Mouse (Mus musculus) neural tube, embryonic 15.5 days (tissue): ENCODE measurements around the gene Stab2. TPM values are rescaled to one million over a fixed set of nuclear protein-coding genes. Genes with fewer than 3 reads are reported as not detected.

ENCODE experiments used
- ATAC-seq: fragments of 200-750 bp; cut with Nextera tagmentation; 2 replicates; pipeline ENCODE4 v1.8.0; 2017; ENCODE audit warnings: mild to moderate bottlenecking, moderate TSS enrichment, moderate library complexity; ENCODE audit not compliant: low FRiP score
- H3K27ac ChIP-seq: fragments of 300-500 bp; sonication (generic); replicated peaks from 2 replicates; pipeline ENCODE4 v1.5.1; 2015; ENCODE audit warnings: mild to moderate bottlenecking, inconsistent platforms
- H3K27me3 ChIP-seq: fragments of 300-500 bp; sonication (generic); replicated peaks from 2 replicates; pipeline ENCODE4 v1.6.1; 2015; ENCODE audit warnings: inconsistent platforms
- H3K36me3 ChIP-seq: fragments of 300-500 bp; sonication (generic); 2 replicates; pipeline ENCODE4 v1.6.1; 2015; ENCODE audit warnings: inconsistent platforms
- H3K4me1 ChIP-seq: fragments of 300-500 bp; sonication (generic); 2 replicates; pipeline ENCODE4 v1.6.1; 2015; ENCODE audit warnings: inconsistent platforms
- H3K4me2 ChIP-seq: fragments of 300-500 bp; sonication (generic); 2 replicates; pipeline ENCODE4 v1.6.1; 2015; ENCODE audit warnings: inconsistent platforms, mild to moderate bottlenecking, moderate library complexity
- H3K4me3 ChIP-seq: fragments of 300-500 bp; sonication (generic); replicated peaks from 2 replicates; pipeline ENCODE4 v1.5.1; 2015; ENCODE audit warnings: mild to moderate bottlenecking, inconsistent platforms
- H3K9ac ChIP-seq: fragments of 300-500 bp; sonication (generic); replicated peaks from 2 replicates; pipeline ENCODE4 v1.6.1; 2015; ENCODE audit warnings: mild to moderate bottlenecking, inconsistent platforms
- H3K9me3 ChIP-seq: fragments of 300-500 bp; sonication (generic); replicated peaks from 2 replicates; pipeline ENCODE4 v1.6.1; 2016; ENCODE audit warnings: inconsistent platforms
- WGBS: fragments of 180-500 bp; shearing (Covaris S2); methylation state at CpG from one replicate; pipeline ENCODE4 v1.1.7; 2015; ENCODE audit warnings: mixed read lengths; 5-methylcytosine and 5-hydroxymethylcytosine counted together
- polyA plus RNA-seq: library from polyadenylated mRNA; unstranded; fragments of >200 nt; fragmentation: Nextera tagmentation; extraction: Ambion mirVana; gene quantifications from 2 replicates; pipeline ENCODE4 v1.2.1, GENCODE M21; 2015

Gene Stab2
- polyA plus RNA-seq, 1 experiment from 2014 or later = 0.33 TPM

GRCm38 (mm10) chr10:86849087-86849486 lies 158.7 kb downstream of the Stab2 start:
- no peaks in the 10 kb centered on the region for H3K36me3 ChIP-seq
- no peak overlapping the region for H3K9ac ChIP-seq
- no peak overlapping the region for H3K27ac ChIP-seq
- H3K4me1 ChIP-seq = no peaks in the 10 kb centered on the region
- ATAC-seq = no peak
- no peaks in the 10 kb centered on the region for H3K9me3 ChIP-seq
- H3K4me3 ChIP-seq = no peak overlapping the region
- 91% methylated on average over 4 of the region's 4 CpGs for WGBS
- H3K27me3 ChIP-seq = peaks cover 3% of the 10 kb centered on the region; the same call in 1 of the 2 replicates
- H3K4me2 ChIP-seq = no peak overlapping the region

DNA sequence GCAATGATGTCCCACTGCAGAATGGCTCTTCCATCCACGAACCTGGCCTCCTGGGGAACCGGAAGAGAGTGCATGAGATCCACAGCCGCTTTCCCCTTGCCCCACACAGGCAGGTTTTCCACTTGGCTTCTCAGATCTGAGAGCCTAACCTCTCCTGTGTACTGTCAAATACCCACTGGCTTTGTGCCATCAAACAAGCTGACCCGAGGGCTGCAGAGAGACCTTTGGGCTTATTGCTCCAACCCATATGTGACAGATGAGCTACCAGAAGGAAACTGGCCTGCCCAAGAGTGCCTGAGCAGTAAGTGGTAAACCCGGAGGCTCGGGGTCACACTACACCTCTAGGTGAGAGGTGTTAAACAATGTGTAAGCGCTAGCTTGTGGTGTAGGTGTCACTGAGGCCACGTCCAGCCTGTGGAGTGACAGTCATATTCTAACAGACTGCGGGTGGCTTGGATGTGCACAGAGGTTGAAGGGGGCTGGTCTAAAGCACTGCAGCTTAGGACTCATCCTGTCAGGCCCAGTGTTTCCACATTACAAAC lies 160.8 kb downstream of the Stab2 start:
- Histone ChIP-seq H3K36me3 (no peaks in the 10 kb centered on the region), H3K4me3 (no peak overlapping the region), H3K27ac (no peak overlapping the region), H3K9me3 (no peaks in the 10 kb centered on the region), H3K4me1 (no peaks in the 10 kb centered on the region), H3K4me2 (no peak overlapping the region), H3K9ac (no peak overlapping the region), H3K27me3 (peaks cover 3% of the 10 kb centered on the region; the same call in 1 of the 2 replicates)
- no peak for ATAC-seq
- 85% methylated on average over 9 of the region's 9 CpGs for WGBS

DNA sequence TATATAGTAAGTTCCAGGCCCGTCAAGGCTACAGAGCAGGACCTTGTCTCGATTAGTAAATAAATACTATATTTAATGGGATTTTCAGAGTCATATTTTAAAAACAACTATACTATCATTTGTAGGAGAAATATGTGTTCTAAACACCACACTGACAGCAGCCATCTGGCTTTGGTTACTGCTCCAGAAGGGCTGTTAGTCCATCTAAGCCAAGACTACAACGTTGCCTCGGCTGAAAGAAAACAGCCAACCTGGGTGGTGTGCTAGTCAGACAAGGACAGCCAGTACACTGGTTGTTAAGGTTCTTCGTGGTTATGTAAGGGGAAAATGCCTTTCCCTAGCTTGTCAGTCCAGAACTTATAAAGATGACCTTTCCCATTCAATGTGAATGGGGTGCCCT lies 165.2 kb downstream of the Stab2 start:
- H3K27me3 ChIP-seq = no peaks in the 10 kb centered on the region
- H3K4me3 ChIP-seq = no peak overlapping the region
- H3K27ac ChIP-seq = no peak overlapping the region
- 85% methylated on average over 5 of the region's 5 CpGs for WGBS
- no peak for ATAC-seq
- no peak overlapping the region for H3K4me2 ChIP-seq
- no peak overlapping the region for H3K9ac ChIP-seq
- no peaks in the 10 kb centered on the region for H3K9me3 ChIP-seq
- H3K4me1 ChIP-seq = no peaks in the 10 kb centered on the region
- no peaks in the 10 kb centered on the region for H3K36me3 ChIP-seq

GRCm38 (mm10) chr10:86838827-86839226 lies 169.0 kb downstream of the Stab2 start:
- H3K4me3 ChIP-seq = no peak overlapping the region
- no peaks in the 10 kb centered on the region for H3K4me1 ChIP-seq
- peaks cover 16% of the 10 kb centered on the region for H3K36me3 ChIP-seq
- H3K9ac ChIP-seq = no peak overlapping the region
- no peak overlapping the region for H3K4me2 ChIP-seq
- no peak for ATAC-seq
- 82% methylated on average over 6 of the region's 6 CpGs for WGBS
- H3K9me3 ChIP-seq = no peaks in the 10 kb centered on the region
- H3K27ac ChIP-seq = no peak overlapping the region
- H3K27me3 ChIP-seq = no peaks in the 10 kb centered on the region

DNA sequence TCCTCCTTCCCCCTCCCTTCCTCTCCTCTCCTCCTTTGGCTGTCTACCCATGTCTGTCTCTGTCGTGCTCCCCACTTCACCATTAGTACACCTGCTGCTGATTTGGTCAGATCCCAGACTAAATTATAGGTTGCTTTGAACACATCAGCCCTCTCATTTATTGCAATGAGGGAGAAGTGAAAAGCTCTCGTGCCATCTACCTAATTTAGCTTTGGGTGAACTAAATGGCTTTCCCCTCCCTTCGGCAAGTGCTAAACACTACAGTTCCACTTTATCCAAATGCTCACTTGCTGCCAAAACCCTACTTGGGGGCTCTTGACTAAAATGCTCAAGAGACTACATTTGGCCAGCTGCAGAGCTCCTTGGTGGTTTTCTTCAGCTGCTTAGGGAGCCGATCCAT lies 171.0 kb downstream of the Stab2 start:
- Histone ChIP-seq H3K36me3 (peaks cover 21% of the 10 kb centered on the region), H3K9ac (no peak overlapping the region), H3K4me1 (no peaks in the 10 kb centered on the region), H3K27me3 (no peaks in the 10 kb centered on the region), H3K4me3 (no peak overlapping the region), H3K9me3 (no peaks in the 10 kb centered on the region), H3K27ac (no peak overlapping the region), H3K4me2 (no peak overlapping the region)
- 73% methylated on average over 4 of the region's 4 CpGs for WGBS
- ATAC-seq = no peak

DNA sequence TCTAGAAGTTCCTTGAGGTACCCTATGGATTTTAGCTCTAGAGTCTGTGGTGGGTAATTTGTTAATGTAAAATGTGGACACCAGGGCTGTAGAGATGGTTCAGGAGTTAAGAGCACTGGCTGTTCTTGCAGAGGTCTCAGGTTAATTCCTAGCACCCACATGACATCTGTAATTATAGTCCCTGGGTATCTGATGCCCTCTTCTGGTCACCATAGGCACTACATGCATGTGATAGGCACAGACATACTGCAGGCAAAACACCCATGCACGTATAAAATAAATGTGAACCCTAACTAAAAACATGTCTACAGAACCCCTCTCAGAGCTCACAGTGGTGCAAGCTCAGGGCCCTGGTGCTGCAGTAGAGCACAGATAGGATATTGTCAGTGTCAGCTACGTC lies 178.3 kb downstream of the Stab2 start:
- H3K4me1 ChIP-seq = no peaks in the 10 kb centered on the region
- no peak overlapping the region for H3K27ac ChIP-seq
- 90% methylated on average over 2 of the region's 2 CpGs for WGBS
- no peak overlapping the region for H3K9ac ChIP-seq
- peaks cover 30% of the 10 kb centered on the region for H3K36me3 ChIP-seq
- H3K4me3 ChIP-seq = no peak overlapping the region
- ATAC-seq = no peak
- no peaks in the 10 kb centered on the region for H3K9me3 ChIP-seq
- H3K4me2 ChIP-seq = no peak overlapping the region
- no peaks in the 10 kb centered on the region for H3K27me3 ChIP-seq

- Histone ChIP-seq H3K4me1 (no peaks in the 10 kb centered on the region), H3K27ac (no peak overlapping the region), H3K9ac (no peak overlapping the region), H3K36me3 (peaks cover 25% of the 10 kb centered on the region), H3K27me3 (no peaks in the 10 kb centered on the region), H3K4me3 (no peak overlapping the region), H3K4me2 (no peak overlapping the region), H3K9me3 (no peaks in the 10 kb centered on the region)
- ATAC-seq = no peak
- 87% methylated on average over 15 of the region's 15 CpGs for WGBS
Measured at GRCm38 (mm10) chr10:86828221-86829135, 179.3 kb downstream of the Stab2 start.

- no peaks in the 10 kb centered on the region for H3K27me3 ChIP-seq
- ATAC-seq = no peak
- no peak overlapping the region for H3K4me2 ChIP-seq
- H3K9ac ChIP-seq = no peak overlapping the region
- H3K27ac ChIP-seq = no peak overlapping the region
- 87% methylated on average over 3 of the region's 3 CpGs for WGBS
- no peaks in the 10 kb centered on the region for H3K9me3 ChIP-seq
- no peaks in the 10 kb centered on the region for H3K4me1 ChIP-seq
- H3K4me3 ChIP-seq = no peak overlapping the region
- H3K36me3 ChIP-seq = peaks cover 24% of the 10 kb centered on the region
Measured at GRCm38 (mm10) chr10:86826929-86827328, 180.9 kb downstream of the Stab2 start.

GRCm38 (mm10) chr10:86825871-86826522 lies 181.8 kb downstream of the Stab2 start:
- no peak overlapping the region for H3K9ac ChIP-seq
- ATAC-seq = no peak
- WGBS = 91% methylated on average over 10 of the region's 10 CpGs
- no peaks in the 10 kb centered on the region for H3K4me1 ChIP-seq
- no peak overlapping the region for H3K4me2 ChIP-seq
- H3K27me3 ChIP-seq = no peaks in the 10 kb centered on the region
- H3K4me3 ChIP-seq = no peak overlapping the region
- no peaks in the 10 kb centered on the region for H3K9me3 ChIP-seq
- no peak overlapping the region for H3K27ac ChIP-seq
- peaks cover 18% of the 10 kb centered on the region for H3K36me3 ChIP-seq

DNA sequence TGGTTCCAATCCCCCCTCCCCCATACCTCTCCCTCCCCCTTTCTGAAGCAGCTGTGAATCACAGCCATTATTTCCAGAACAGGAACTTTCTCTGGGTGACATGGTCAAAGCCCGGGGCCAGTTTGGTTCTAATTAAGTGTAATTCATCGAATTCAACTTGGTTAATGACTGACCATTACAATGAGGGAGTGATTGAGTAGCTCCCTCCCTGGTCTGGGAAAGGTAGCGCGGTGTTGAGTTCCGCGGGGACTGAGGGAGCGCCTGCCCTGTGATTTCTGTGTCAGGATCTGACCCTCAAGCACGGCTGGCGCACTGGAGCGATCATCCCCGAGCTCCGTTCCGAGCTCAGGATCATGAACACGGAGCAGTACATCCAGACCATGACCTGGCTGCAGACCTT lies 183.0 kb downstream of the Stab2 start:
- no peaks in the 10 kb centered on the region for H3K27me3 ChIP-seq
- WGBS = 58% methylated on average over 14 of the region's 14 CpGs
- no peak overlapping the region for H3K4me2 ChIP-seq
- H3K27ac ChIP-seq = no peak overlapping the region
- H3K36me3 ChIP-seq = peaks cover 23% of the 10 kb centered on the region
- peaks cover 4% of the 10 kb centered on the region for H3K4me1 ChIP-seq
- no peak overlapping the region for H3K9ac ChIP-seq
- no peak overlapping the region for H3K4me3 ChIP-seq
- no peak for ATAC-seq
- H3K9me3 ChIP-seq = no peaks in the 10 kb centered on the region

- no peak overlapping the region for H3K4me3 ChIP-seq
- H3K27ac ChIP-seq = no peak overlapping the region
- no peaks in the 10 kb centered on the region for H3K27me3 ChIP-seq
- no peak overlapping the region for H3K9ac ChIP-seq
- WGBS = 85% methylated on average over 6 of the region's 6 CpGs
- peaks cover 11% of the 10 kb centered on the region for H3K4me1 ChIP-seq
- ATAC-seq = no peak
- H3K9me3 ChIP-seq = no peaks in the 10 kb centered on the region
- peaks cover 23% of the 10 kb centered on the region for H3K36me3 ChIP-seq
- no peak overlapping the region for H3K4me2 ChIP-seq
Measured at GRCm38 (mm10) chr10:86824093-86824492, 183.7 kb downstream of the Stab2 start.

DNA sequence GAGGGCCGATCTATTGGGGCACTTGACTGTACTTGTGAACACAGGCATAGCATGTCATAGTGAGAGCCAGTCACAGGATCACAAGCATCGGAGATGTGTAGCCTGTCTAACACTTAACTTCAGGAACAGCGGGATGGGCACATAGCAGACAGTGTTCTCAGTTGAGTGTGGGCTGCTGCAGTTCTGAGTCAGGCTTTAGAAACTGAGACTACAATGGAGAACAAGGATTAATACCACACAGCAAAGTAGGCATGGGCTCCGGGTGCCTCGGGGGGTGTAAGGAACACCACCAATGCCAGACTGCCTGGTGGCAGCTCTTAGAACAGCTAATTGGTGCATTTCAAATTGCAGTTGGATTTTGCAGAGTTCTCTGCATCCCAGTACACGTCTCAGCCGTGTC lies 186.8 kb downstream of the Stab2 start:
- Histone ChIP-seq H3K4me2 (no peak overlapping the region), H3K27me3 (no peaks in the 10 kb centered on the region), H3K4me3 (no peak overlapping the region), H3K4me1 (peaks cover 11% of the 10 kb centered on the region), H3K9ac (no peak overlapping the region), H3K9me3 (no peaks in the 10 kb centered on the region), H3K36me3 (peaks cover 15% of the 10 kb centered on the region), H3K27ac (no peak overlapping the region)
- no peak for ATAC-seq
- WGBS = 91% methylated on average over 7 of the region's 7 CpGs
